Mouse (Mus musculus) myocyte (in vitro differentiated cells): ENCODE data around the gene Pheta1.

Source experiments
- CEBPB ChIP-seq: IDR thresholded peaks from 2 replicates; pipeline ENCODE4 v1.6.1; 2011; ENCODE audit warnings: mild to moderate bottlenecking, moderate library complexity; ENCODE audit not compliant: poor library complexity, insufficient read depth, severe bottlenecking
- E2F4 ChIP-seq: IDR thresholded peaks from one replicate; pipeline ENCODE4 v1.6.1; 2011; ENCODE audit warnings: mild to moderate bottlenecking, control low read depth, moderate library complexity; ENCODE audit not compliant: insufficient read depth
- MAX ChIP-seq: IDR thresholded peaks from one replicate; pipeline ENCODE4 v1.6.1; 2011; ENCODE audit warnings: low read depth, mild to moderate bottlenecking, control low read depth
- MYOD1 ChIP-seq, 3 experiments: IDR thresholded peaks; one replicate each; pipeline ENCODE4 v1.6.1; 2011; ENCODE audit warnings: control low read depth in 2 of 3, low read depth in 2 of 3, mild to moderate bottlenecking in 2 of 3, moderate library complexity in 1 of 3; ENCODE audit not compliant: insufficient read length in 2 of 3, control insufficient read depth in 1 of 3
- MYOG ChIP-seq, 3 experiments: IDR thresholded peaks; one replicate each; pipeline ENCODE4 v1.6.1; 2011; ENCODE audit warnings: control low read depth in 2 of 3, low read depth in 2 of 3, mild to moderate bottlenecking in 2 of 3; ENCODE audit not compliant: insufficient read length in 2 of 3, control insufficient read depth in 1 of 3, insufficient read depth in 1 of 3
- POLR2A ChIP-seq: IDR thresholded peaks from one replicate; pipeline ENCODE4 v1.6.1; 2011; ENCODE audit warnings: low read depth, mild to moderate bottlenecking, control low read depth, moderate library complexity; ENCODE audit not compliant: insufficient read length
- POLR2AphosphoS2 ChIP-seq: IDR thresholded peaks from one replicate; pipeline ENCODE4 v1.6.1; 2011; ENCODE audit warnings: low read depth, control low read depth; ENCODE audit not compliant: insufficient read length
- REST ChIP-seq: IDR thresholded peaks from one replicate; pipeline ENCODE4 v1.6.1; 2011; ENCODE audit warnings: mild to moderate bottlenecking, control low read depth, moderate library complexity; ENCODE audit not compliant: insufficient read depth, insufficient read length
- TCF12 ChIP-seq: IDR thresholded peaks from one replicate; pipeline ENCODE4 v1.6.1; 2011; ENCODE audit warnings: mild to moderate bottlenecking, control low read depth; ENCODE audit not compliant: poor library complexity, insufficient read depth, severe bottlenecking
- TCF3 ChIP-seq: IDR thresholded peaks from one replicate; pipeline ENCODE4 v1.6.1; 2011; ENCODE audit warnings: low read depth, control low read depth; ENCODE audit not compliant: insufficient read length
- USF1 ChIP-seq: IDR thresholded peaks from one replicate; pipeline ENCODE4 v1.6.1; 2011; ENCODE audit warnings: low read depth, mild to moderate bottlenecking, control low read depth, moderate library complexity

GRCm38 (mm10) chr5:121839128-121839473 is 9.7 kb upstream of the Pheta1 start:
- no peak for TF ChIP-seq POLR2A
- TF ChIP-seq MYOD1 (IDR thresholded peaks at IDR 0.05; ENCODE audit: control insufficient read depth in 1 of 3, insufficient read length in 2 of 3, low read depth in 2 of 3) = no peak
- no peak for TF ChIP-seq MAX
- no peak for TF ChIP-seq TCF3
- no peak for TF ChIP-seq POLR2AphosphoS2
- TF ChIP-seq USF1 = no peak
- TF ChIP-seq MYOG (IDR thresholded peaks at IDR 0.05; ENCODE audit: control insufficient read depth in 1 of 3, insufficient read depth in 1 of 3, insufficient read length in 2 of 3, low read depth in 2 of 3) = no peak
- TF ChIP-seq E2F4 = no peak
- TF ChIP-seq CEBPB = no peak
- no peak for TF ChIP-seq TCF12
- no peak for TF ChIP-seq REST
